Mouse (Mus musculus) limb, embryonic 10.5 days (tissue): Measurements from ENCODE around the gene Ranbp9. TPM values are rescaled to one million over a fixed set of nuclear protein-coding genes. Genes with fewer than 3 reads are reported as not detected.

ENCODE experiments used
- DNase-seq: peaks from one replicate; pipeline ENCODE4 v3.0.0-alpha.2; 2017; ENCODE audit warnings: low spot score
- H3K27ac ChIP-seq: fragments of 300-500 bp; sonication (generic); 2 replicates; pipeline ENCODE4 v1.5.1; 2016; ENCODE audit warnings: mild to moderate bottlenecking
- H3K27me3 ChIP-seq: fragments of 300-500 bp; sonication (generic); 2 replicates; pipeline ENCODE4 v1.6.1; 2016; ENCODE audit warnings: low read depth, mild to moderate bottlenecking; ENCODE audit not compliant: poor library complexity, severe bottlenecking
- H3K36me3 ChIP-seq: fragments of 300-500 bp; sonication (generic); 2 replicates; pipeline ENCODE4 v1.6.1; 2016; ENCODE audit warnings: mild to moderate bottlenecking, moderate library complexity
- H3K4me1 ChIP-seq: fragments of 300-500 bp; sonication (generic); 2 replicates; pipeline ENCODE4 v1.6.1; 2016
- H3K4me3 ChIP-seq: fragments of 300-500 bp; sonication (generic); 2 replicates; pipeline ENCODE4 v1.5.1; 2016; ENCODE audit warnings: mild to moderate bottlenecking, moderate library complexity
- H3K9me3 ChIP-seq: fragments of 300-500 bp; sonication (generic); replicated peaks from 2 replicates; pipeline ENCODE4 v1.6.1; 2016; ENCODE audit warnings: mild to moderate bottlenecking
- WGBS: fragments of 180-500 bp; shearing (Covaris S2); methylation state at CpG from one replicate; pipeline ENCODE4 v1.1.7; 2016; 5-methylcytosine and 5-hydroxymethylcytosine counted together
- polyA plus RNA-seq: library from polyadenylated mRNA; unstranded; fragments of >200 nt; fragmentation: Nextera tagmentation; extraction: Ambion mirVana; gene quantifications from 2 replicates; pipeline ENCODE4 v1.2.1, GENCODE M21; 2016

The Ranbp9 gene
- polyA plus RNA-seq, 1 experiment from 2014 or later: 10.0 TPM

DNA sequence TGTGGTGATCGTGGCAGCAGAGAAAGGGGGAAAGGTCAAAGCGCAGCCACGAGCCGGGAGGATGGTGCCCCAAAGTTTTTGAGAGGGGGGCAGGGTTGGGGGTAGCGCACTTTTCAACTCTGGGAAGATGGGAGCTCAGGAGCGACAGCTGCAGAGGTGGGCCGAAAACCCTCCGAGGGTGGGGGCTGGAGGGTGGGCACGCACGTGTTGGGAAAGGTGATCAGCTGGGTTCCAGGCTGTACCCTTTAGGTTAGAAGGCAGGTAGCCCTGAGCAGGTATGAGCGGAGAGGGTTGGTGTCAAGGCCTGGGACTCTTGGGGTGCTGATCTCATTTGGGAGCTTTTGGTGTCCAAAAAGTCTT, 115.3 kb downstream of the Ranbp9 start:
- H3K9me3 ChIP-seq: no peaks in the 10 kb centered on the region
- peaks cover 16% of the 10 kb centered on the region for H3K4me1 ChIP-seq
- H3K27me3 ChIP-seq: no peaks in the 10 kb centered on the region
- no peak for DNase-seq
- WGBS: 10% methylated on average over 11 of the region's 11 CpGs
- peak overlapping the region; percentile 68 for H3K4me3 ChIP-seq
- H3K27ac ChIP-seq: peak overlapping the region; percentile 90
- peaks cover 4% of the 10 kb centered on the region for H3K36me3 ChIP-seq

DNA sequence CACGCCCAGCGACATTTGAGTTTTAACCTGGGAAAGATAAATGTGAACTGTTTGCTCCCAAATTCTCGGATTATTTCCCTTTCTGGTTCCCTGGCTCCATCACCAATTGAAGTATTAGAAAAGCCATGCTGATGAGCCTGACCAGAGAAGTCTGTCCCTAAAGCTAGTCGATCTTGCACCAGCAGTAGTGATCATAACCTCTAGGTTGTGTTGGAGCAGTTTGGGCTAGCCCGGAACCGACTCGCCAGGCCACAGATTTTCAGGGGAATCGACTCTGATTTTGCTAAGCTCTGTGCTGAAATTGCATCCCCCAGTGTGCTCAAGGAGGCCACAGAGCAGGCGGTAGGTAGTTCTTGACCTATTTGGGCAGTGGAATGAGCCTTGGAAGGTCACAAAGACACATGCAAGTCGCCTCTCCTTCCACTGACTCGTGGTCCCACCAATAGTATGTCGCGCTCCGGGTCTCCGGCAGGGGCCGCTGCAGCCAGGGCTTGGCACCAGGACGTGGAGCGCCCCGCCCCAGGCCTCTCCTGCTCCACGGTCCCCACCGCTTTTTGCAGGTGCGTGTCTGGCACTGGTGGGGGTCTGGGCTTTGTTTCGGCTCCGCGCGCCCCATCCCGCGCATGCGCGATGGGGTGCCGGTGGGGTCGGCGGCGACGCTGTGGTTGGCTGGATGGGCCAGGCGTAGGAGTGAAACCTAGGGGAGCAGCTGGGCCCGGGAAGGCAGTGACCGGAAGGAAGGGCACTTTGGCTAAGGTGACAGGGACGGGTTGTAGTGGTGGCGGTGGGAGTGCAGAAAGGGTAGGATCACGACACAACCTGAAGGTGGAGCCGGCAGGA, 115.9 kb downstream of the Ranbp9 start, which contains the start of gene Sirt5:
TSS of gene Sirt5 (plus strand) at position 512 of the 840 bp plus-strand sequence.
- Histone ChIP-seq H3K9me3 (no peaks in the 10 kb centered on the region), H3K4me3 (peak within 1 kb of the TSS; percentile 68), H3K36me3 (no peaks in the 10 kb centered on the region; the same call in 1 of the 2 replicates), H3K4me1 (peaks cover 16% of the 10 kb centered on the region), H3K27me3 (no peaks in the 10 kb centered on the region), H3K27ac (peak within 1 kb of the TSS; percentile 90)
- 16% methylated on average over 42 of the region's 42 CpGs for WGBS
- peak; percentile 97 for DNase-seq

DNA sequence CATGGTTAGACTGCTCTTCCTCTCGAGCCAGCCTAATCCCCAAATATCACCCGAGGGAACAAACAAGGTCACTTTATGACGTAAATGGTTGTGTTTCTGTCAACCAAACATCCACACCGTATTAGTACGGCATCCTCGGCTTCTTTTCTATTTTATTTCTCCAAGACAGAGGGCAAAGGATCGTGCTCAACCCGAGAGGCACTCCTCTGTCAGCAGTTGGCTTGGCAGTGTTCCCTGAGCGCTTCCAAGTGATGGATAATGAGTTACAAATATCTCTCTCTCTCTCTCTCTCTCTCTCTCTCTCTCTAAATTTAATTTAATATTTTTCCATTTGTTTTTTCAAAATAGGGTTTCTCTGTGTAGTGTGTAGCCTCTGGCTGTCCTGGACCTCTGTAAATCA, 118.7 kb downstream of the Ranbp9 start:
- Histone ChIP-seq H3K9me3 (no peaks in the 10 kb centered on the region), H3K27me3 (no peaks in the 10 kb centered on the region), H3K4me1 (peaks cover 16% of the 10 kb centered on the region), H3K4me3 (no peak overlapping the region), H3K27ac (no peak overlapping the region), H3K36me3 (no peaks in the 10 kb centered on the region)
- no peak for DNase-seq
- WGBS: 90% methylated on average over 9 of the region's 9 CpGs

DNA sequence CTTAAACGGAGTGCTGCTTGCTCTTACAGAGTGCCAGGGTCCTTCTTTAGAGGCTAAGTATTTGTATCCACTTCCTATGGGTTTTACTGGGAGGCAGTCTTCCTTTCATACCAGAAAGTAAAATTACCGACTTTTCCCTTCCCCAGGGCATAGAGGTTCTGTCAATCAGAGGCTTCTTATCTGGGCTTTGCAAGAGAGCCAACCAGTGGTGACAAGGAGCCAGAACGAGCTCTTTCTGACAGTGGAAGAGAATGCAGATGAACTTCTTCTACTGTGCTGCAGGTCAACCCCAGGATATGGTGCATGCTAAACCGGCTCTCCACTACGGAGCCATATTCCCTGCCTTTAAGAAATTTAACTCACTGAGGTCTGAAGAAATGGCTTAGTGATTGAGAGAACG, 120.5 kb downstream of the Ranbp9 start:
- no peaks in the 10 kb centered on the region for H3K9me3 ChIP-seq
- H3K27ac ChIP-seq: no peak overlapping the region
- no peaks in the 10 kb centered on the region for H3K27me3 ChIP-seq
- H3K36me3 ChIP-seq: no peaks in the 10 kb centered on the region
- 70% methylated on average over 6 of the region's 6 CpGs for WGBS
- H3K4me3 ChIP-seq: no peak overlapping the region
- no peak for DNase-seq
- H3K4me1 ChIP-seq: peaks cover 10% of the 10 kb centered on the region

DNA sequence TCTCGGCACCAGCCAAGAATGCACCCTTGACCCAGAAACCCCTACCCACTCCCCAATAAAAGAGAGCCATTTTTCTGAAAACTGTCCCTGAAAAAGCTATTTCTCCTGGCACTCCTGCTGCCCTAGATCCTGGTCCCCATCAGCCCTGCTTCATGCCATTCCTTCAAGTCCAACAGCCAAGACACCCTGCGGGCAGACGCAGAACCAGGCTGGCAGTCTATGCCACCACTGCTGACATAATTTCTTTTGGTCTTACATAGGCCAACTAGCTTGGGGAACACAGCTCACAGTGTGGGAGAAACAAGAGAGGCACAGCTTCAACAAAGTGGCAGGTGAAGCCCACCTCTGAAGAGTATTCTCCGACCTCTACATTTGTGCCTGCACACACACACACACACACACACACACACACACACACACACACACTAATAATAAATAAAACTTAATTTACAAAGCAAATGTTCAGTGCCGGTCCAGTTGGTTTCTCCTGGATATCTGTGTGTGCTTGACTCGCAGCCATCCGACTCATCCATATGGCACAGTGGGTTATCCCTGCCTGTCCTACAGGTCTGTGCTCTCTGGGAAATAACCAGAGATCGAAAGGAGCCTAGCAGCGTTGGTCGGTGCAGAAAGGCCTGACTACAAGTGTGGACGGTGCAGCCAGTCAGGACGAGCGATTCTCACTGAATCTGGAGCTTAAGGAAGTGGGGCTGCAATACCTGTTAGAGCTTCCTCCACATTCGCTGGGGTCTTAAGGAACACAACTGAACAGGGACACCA, 124.5 kb downstream of the Ranbp9 start:
- 87% methylated on average over 14 of the region's 14 CpGs for WGBS
- no peaks in the 10 kb centered on the region for H3K9me3 ChIP-seq
- no peaks in the 10 kb centered on the region for H3K36me3 ChIP-seq
- no peaks in the 10 kb centered on the region for H3K27me3 ChIP-seq
- no peak overlapping the region for H3K27ac ChIP-seq
- H3K4me3 ChIP-seq: no peak overlapping the region
- H3K4me1 ChIP-seq: peaks cover 10% of the 10 kb centered on the region; the same call in 1 of the 2 replicates
- DNase-seq: no peak

DNA sequence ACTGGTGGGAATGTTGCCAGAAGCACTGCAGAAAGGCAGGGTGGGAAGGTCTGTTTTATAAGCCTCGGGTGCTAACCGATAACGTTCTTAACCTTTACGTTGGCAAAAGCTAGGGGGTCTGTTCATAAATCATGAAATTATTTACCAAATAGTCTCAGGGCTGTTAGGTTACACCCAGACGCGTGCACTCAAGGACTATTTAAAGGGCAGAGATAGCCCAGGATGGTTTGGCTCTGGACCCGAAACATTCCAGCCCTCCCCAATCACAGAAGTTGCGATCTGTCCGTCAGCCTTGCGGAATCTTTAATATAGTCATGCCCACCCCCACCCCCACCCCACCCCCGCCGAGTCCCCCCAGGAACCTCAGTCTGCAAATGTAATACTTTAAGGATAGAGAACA, 126.7 kb downstream of the Ranbp9 start:
- H3K9me3 ChIP-seq: no peaks in the 10 kb centered on the region
- peaks cover 10% of the 10 kb centered on the region; the same call in 1 of the 2 replicates for H3K4me1 ChIP-seq
- H3K27me3 ChIP-seq: no peaks in the 10 kb centered on the region
- WGBS: 82% methylated on average over 12 of the region's 12 CpGs
- no peak overlapping the region for H3K4me3 ChIP-seq
- DNase-seq: no peak
- H3K36me3 ChIP-seq: no peaks in the 10 kb centered on the region
- no peak overlapping the region for H3K27ac ChIP-seq

DNA sequence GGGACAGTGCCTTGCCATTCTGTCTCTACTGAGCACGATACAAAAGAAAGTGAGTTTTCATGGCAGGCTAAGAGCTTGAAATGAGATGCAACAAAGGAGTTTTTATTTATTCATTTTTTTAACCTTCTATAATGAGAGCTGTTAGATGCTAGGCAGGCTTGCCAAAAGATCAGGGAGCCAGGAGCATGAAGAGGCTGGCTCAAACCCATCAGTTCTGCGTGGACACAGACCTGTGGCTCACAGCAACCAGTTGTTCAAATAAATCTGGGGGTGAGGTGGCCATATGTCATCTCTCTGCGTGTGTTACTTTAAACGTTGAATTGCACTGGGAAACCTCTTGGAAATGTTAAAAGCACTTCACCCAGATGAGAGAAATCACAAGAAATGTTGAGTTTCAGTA, 127.7 kb downstream of the Ranbp9 start:
- peaks cover 10% of the 10 kb centered on the region; the same call in 1 of the 2 replicates for H3K4me1 ChIP-seq
- 79% methylated on average over 4 of the region's 4 CpGs for WGBS
- no peak overlapping the region for H3K27ac ChIP-seq
- H3K27me3 ChIP-seq: no peaks in the 10 kb centered on the region
- no peak for DNase-seq
- H3K9me3 ChIP-seq: no peaks in the 10 kb centered on the region
- H3K36me3 ChIP-seq: no peaks in the 10 kb centered on the region
- H3K4me3 ChIP-seq: no peak overlapping the region

Other genes with a start within 250 kb of the Ranbp9 start
- gene Gfod1, start 177.1 kb downstream of the Ranbp9 start, polyA plus RNA-seq: 0.13 and 0.23 TPM in 2 replicates
- 31.9 and 41.0 TPM in 2 replicates for gene Sirt5, start 115.8 kb downstream of the Ranbp9 start, polyA plus RNA-seq
- 115 and 130 TPM in 2 replicates for gene Nol7, start 82.9 kb downstream of the Ranbp9 start, polyA plus RNA-seq
- 10.6 and 12.1 TPM in 2 replicates for gene Mcur1, start 78.9 kb upstream of the Ranbp9 start, polyA plus RNA-seq
- gene Rnf182, start 134.4 kb upstream of the Ranbp9 start, polyA plus RNA-seq: 3.2 and 5.5 TPM in 2 replicates